Mouse (Mus musculus) left cerebral cortex, adult 2 months (tissue): Measurements from ENCODE around the gene Sergef. TPM values are rescaled to one million over a fixed set of nuclear protein-coding genes. Genes with fewer than 3 reads are reported as not detected.

Experiments used
- DNase-seq, 2 experiments: peaks; one replicate each; pipeline ENCODE4 v3.0.0; 2021 to 2022; ENCODE audit warnings: low spot score in 2 of 2, mixed read lengths in 1 of 2; ENCODE audit errors: extremely low spot score in 1 of 2
- H3K27ac ChIP-seq: fragments of 200-600 bp; 2 replicates; pipeline ENCODE4 v1.8.1; 2022
- H3K4me3 ChIP-seq: fragments of 200-600 bp; 2 replicates; pipeline ENCODE4 v1.8.1; 2022
- CTCF ChIP-seq: fragments of 200-600 bp; IDR thresholded peaks from 2 replicates; pipeline ENCODE4 v1.8.1; 2022; ENCODE audit warnings: antibody characterized with exemption, mild to moderate bottlenecking, moderate library complexity
- intact Hi-C: fragments of 180-260 bp; cut with DNase I; formaldehyde crosslinking; loops from one replicate; pipeline ENCODE4 v1.15.1; 2025
- total RNA-seq, 2 experiments: library from RNA; stranded (reverse); gene quantifications; 2 replicates each; pipeline ENCODE4 v1.2.3; 2021

Sergef gene
- total RNA-seq, 2 experiments from 2014 or later: 74.5 to 77.3 TPM

DNA sequence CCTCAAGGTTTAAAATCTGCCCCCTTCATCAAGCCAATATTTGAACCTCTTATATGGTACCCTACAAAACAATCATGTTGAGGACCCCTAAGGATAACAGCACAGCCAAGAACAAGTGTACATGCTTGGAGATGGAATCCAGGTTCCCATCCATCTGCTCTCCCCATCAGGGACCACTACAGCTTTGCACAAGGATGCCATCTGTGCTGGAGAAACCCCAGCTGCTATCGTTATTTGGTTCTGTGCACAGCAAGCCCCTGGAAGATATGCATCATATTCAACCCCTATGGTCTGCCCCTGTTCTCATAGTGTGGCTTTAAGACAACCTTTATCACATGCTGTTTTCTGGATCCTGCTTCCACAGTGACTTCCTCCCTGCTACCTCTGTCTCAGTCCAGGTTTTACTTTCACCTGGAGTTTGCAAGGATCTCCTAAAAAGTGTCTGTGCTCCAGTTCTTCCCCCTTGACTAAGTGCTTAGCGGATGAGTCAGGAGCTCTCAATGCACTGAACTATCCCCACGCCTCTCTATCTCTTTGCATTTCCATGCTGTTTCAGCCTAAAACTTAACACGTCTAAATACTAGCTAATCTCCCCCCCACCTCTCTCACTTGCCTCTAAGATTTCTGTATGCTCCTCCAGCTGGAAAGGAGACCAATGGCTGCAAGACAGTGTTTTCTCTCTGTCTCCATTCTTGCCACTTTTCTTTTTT is 9.0 kb upstream of the Sergef start:
- intact Hi-C loops: loop anchor here (5.0 kb wide), 1 partner anchor 124 kb away; no protein-coding TSS in a partner anchor
- Histone ChIP-seq H3K27ac (peak overlapping the region; percentile 54; the same call in 1 of the 2 replicates), H3K4me3 (no peak overlapping the region)
- TF ChIP-seq CTCF: no peak
- no peak for DNase-seq

DNA sequence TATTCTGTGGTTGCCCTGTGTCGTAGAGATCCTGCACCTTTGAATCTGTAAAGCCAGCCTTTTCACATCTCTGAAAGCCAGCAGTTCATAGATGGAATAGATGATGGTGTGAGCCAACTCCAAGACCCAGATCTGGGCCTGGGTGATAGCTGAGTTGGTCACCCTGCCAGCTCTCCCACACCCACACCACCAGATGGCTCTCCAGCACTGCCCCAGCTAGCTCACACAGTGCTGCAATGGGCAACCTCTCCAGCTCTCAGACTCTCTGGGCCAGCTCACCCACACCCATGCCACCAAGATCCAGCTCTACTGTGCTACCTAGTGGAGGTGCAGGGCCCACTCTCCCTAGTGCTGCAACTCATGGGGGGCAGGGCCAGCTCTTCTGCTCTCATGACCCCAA is 3.6 kb upstream of the Sergef start:
- DNase-seq: peak in 1 of 2 experiments; percentile 47
- intact Hi-C loops: no loop called here
- Histone ChIP-seq H3K4me3 (no peak overlapping the region), H3K27ac (no peak overlapping the region)
- peak; percentile 39 for TF ChIP-seq CTCF

DNA sequence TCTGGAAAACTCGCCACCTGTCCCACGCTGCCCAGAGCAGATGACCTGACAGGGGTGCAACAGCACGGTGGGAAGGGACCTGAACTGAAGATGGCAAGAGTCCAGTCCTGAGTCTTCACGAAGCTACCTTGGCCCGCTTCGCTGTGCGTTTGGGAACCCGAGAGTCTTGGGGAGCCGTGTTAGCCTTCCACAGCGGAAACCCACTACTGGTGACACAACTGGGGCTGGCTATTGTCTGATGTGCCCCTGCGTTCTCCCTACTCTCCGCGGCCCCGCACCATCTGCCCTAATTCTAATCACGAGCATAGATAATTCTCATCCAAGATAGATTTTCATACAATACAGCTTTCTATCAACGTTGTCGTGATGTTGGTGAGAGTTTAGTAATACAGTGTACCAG is 455 bp upstream of the Sergef start:
- H3K4me3 ChIP-seq: peak overlapping the region; percentile 67
- H3K27ac ChIP-seq: peak overlapping the region; percentile 93
- intact Hi-C loops: no loop called here
- DNase-seq: no peak
- TF ChIP-seq CTCF: no peak

DNA sequence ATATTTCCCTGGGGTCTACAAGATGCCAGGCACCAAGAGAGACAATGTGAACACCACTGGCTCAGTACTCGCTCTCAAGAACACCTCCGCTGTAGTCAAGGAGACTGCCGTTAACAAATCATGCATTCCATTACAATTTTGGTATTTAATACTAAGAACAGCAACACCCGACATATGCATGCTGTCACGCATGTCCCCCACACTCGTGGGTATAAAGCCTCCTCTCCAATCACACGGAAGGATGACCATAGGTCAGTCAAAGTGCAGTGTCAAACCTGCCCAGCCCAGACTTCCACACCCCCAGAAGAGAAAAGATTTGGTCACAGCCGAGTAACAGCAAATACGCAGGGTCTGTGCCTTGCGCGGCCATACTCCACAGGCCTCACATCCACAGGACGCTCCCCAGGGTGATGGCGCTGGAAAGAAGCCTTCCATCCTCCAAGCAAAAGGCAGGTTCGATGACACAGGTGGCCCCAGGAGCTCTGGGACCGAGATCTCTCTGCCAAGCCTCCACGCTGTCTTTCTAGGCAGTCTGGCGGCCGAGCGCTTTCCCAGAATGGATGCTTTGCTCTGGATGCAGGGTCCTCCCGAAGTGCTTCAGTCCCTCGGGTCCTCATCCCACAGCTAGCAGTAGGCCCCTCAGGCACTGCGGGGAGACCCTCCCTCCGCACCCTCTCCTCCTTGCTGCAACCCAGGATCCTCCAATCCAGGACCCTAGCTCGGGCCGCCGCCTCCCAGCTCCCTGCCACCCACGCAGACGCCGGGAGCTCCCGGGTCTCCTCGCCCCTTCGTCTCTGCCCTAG is 517 bp downstream of the Sergef start:
- TF ChIP-seq CTCF: no peak
- DNase-seq: peak in 1 of 2 experiments; percentile 27
- Histone ChIP-seq H3K4me3 (peak overlapping the region; percentile 67), H3K27ac (peak overlapping the region; percentile 93)
- intact Hi-C loops: loop anchor here (2.0 kb wide), 1 partner anchor 72 kb away; the partner anchor contains the start of gene Saal1

DNA sequence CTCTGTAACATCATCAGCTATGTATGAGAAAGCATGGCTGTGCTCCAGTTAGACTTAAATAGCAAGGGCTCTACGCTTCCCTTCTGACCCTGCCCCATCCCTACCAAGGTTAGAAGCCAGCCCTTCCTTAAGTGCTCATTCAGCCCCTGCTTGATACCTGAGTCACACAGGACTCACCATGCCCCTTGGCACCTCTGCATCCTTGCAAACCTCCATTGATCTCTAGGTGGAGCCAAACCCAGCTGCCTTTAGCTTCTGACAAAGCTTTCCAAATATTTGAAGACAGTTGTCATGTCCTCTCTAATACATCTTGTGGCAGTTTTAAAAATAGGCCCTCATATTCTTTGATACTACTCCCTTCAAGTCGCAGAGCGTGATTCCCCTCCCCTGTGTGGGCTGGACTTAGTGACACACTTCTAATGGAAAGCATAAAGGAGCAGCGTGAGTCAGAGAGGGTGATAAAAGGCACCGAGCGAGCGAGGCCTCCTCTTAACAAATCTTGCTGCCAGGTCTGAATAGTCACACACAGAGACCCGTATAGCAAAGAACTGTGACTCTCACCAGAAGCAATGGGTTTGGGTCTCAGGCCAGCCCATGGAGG is 11.1 kb downstream of the Sergef start:
- TF ChIP-seq CTCF: peak; percentile 23
- Histone ChIP-seq H3K4me3 (no peak overlapping the region), H3K27ac (no peak overlapping the region)
- intact Hi-C loops: no loop called here
- peak in 1 of 2 experiments; percentile 50 for DNase-seq

DNA sequence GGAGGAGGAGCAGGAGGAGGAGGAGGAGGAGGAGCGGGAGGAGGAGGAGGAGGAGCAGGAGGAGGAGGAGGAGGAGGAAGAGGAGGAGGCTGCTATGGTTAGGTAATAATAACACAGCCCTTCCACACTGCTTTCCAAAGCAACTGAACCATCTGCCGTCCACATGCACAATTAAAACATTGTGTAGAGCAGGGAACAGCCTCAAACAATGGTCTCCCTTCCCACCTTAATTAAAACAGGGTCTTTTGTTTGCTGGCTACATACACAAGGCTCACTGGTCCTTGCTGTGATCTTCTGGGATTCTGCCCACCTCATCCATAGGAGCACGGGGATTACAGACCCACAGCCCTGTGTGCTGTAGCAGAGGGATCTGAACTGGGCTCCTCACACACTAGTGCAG is 15.6 kb downstream of the Sergef start:
- no peak for DNase-seq
- Histone ChIP-seq H3K27ac (peak overlapping the region; percentile 53; the same call in 1 of the 2 replicates), H3K4me3 (no peak overlapping the region)
- intact Hi-C loops: no loop called here
- TF ChIP-seq CTCF: no peak

DNA sequence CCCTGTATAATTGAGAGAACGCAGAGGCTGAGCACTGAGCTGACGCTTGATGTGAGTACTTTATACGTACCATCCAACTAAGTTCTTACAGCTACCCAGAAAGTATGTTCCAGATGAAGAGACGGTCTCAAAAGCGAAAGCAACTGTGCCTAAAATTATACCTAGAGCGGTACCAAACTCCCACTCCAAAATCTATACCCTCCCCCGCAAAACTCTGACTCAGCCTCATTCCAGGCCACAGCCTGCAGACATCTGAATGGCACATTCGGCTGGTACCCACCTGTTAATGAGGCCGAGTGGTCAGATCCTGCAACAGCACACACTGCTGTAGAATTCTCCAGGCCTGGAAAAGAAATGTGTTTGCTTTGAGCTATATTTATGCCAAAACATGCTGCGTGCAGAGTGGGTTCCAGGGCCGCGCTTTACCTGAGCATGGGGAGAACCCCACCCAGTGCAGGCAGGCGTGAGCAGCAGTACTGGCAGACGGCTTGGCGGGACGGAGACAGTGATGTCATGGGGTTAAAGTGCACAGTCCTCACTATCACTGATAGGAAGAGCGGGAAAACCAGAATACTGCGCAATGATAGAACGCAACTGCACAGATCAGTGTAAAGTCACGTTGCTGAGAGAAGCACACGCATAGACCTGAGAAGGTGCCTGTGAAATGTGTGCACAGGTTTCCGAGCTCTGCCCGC is 21.0 kb downstream of the Sergef start:
- no peak for TF ChIP-seq CTCF
- DNase-seq: peak; percentile 49 to 57
- intact Hi-C loops: no loop called here
- Histone ChIP-seq H3K4me3 (no peak overlapping the region), H3K27ac (peak overlapping the region; percentile 59)

DNA sequence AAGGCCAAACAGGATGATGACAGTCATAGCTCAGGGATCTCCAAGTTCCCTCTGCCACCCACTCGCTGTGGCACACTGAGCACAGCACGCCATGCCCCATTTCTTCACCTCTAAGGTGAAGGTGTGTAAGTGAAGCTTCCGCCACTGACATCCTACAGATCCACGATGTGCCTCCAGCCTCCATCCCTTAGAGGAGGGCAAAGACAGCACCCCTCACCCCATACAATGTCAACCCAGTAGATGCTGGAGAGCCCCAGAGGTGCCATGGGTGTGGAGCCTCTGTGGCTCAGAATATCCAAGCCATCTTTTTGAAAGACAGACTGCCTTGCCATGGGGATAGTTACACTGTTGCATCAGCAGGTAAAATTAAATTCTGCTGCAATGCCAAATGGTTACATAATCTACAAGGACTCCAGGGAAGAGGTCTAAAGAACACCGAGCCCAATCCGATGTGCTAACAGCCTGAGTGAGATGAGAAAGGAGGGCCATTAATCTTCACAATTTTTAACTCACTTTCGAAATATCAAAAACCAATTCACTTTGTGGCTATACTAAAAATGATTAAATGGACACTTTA is 23.1 kb downstream of the Sergef start:
- TF ChIP-seq CTCF: no peak
- Histone ChIP-seq H3K4me3 (no peak overlapping the region), H3K27ac (peak overlapping the region; percentile 53; the same call in 1 of the 2 replicates)
- DNase-seq: no peak
- intact Hi-C loops: no loop called here

DNA sequence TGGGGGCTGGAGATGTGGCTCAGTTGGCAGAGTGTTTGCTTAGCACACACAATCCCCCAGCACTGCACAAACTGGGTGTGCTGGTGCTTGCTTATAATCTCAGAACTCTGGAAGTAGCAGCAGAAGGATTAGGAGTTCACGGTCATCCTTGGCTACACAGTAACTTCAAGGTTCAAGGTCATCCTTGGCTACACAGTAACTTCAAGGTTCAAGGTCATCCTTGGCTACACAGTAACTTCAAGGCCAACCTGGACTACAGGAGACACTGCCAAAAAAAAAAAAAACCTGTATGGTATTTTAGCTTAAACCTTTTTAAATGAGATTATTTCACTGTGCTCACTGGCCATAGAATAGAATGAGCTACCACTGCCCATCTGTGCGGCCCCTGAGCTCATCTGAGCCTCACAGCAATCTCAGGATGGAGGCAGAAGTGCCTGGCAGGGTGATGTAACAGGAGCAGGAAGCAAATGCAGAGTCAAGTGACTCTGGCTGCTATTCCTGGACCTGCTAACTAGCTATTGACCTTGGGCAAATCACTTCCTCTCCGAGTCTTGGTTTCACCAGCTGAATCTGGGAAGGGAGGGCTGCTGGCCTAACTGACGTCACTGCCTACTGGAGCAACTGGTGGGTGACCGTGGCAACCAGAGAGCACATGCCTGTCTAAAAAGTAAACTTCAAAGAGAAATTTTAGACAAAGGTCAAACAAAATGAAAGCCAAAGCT is 24.2 kb downstream of the Sergef start:
- intact Hi-C loops: no loop called here
- no peak overlapping the region for H3K27ac ChIP-seq
- no peak for TF ChIP-seq CTCF
- DNase-seq: no peak
- no peak overlapping the region for H3K4me3 ChIP-seq

DNA sequence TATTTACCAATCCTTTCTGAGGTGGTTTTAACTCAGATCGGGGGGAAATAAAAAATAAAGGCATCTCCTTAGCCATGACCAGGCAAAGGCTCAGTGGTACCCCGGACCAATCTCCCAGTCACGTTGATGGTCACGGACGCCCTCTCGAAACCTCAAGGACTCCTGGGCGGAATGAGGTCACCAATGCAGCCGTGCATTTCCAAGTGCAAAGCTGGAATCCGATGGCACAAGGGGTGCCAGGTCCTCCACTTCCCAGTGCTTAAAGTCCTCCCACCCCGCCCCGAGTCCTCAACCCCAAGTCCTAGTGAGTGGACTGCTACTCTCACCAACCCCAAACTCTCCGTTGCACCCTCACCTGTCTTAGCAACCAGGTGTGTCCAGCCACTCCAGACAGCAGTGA is 25.3 kb downstream of the Sergef start:
- Histone ChIP-seq H3K4me3 (no peak overlapping the region), H3K27ac (no peak overlapping the region)
- DNase-seq: no peak
- intact Hi-C loops: no loop called here
- no peak for TF ChIP-seq CTCF

DNA sequence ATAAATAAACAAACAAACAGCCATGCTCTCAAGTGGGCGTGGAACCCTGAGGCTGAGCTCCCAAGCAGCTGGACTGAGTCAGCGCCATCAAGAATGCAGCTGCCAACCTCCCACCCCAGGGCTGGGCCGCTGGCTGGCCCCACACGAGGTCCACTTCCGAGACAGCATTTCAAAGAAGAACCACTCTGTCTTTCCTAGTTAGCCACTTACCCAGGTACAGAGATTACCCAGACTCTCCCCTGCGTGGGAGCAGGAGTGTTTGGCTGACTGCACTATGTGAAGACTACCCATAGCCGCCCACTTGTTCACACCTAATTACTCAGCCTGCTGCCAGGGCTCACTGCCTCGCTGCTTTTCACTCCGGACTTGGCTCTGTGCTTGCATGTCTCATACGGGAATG is 26.5 kb downstream of the Sergef start:
- Histone ChIP-seq H3K4me3 (no peak overlapping the region), H3K27ac (no peak overlapping the region)
- peak in 1 of 2 experiments; percentile 19 for DNase-seq
- TF ChIP-seq CTCF: no peak
- intact Hi-C loops: no loop called here
